Mouse (Mus musculus) embryonic facial prominence, embryonic 11.5 days (tissue): ENCODE results near the gene Xlr5b. TPM values are rescaled to one million over a fixed set of nuclear protein-coding genes. Genes with fewer than 3 reads are reported as not detected.

ENCODE experiments used
- polyA plus RNA-seq: library from polyadenylated mRNA; unstranded; fragments of >200 nt; fragmentation: Nextera tagmentation; extraction: Ambion mirVana; gene quantifications from 2 replicates; pipeline ENCODE4 v1.2.1, GENCODE M21; 2014

The Xlr5b gene
- polyA plus RNA-seq, 1 experiment from 2014 or later: not detected

Other genes starting within 250 kb of the Xlr5b start
- gene Cetn2, start 230.4 kb upstream of the Xlr5b start, polyA plus RNA-seq: 114 and 127 TPM in 2 replicates
- 37.0 and 42.3 TPM in 2 replicates for gene Nsdhl, start 230.2 kb upstream of the Xlr5b start, polyA plus RNA-seq
- 6.5 and 7.0 TPM in 2 replicates for gene Zfp185, start 161.5 kb upstream of the Xlr5b start, polyA plus RNA-seq
- 0.13 TPM in 1 of 2 replicates, not detected in the other for gene Pnma5, start 111.7 kb upstream of the Xlr5b start, polyA plus RNA-seq
- gene Pnma3, start 84.0 kb upstream of the Xlr5b start, polyA plus RNA-seq: 0.11 and 0.22 TPM in 2 replicates
- gene Xlr4a, start 66.3 kb upstream of the Xlr5b start, polyA plus RNA-seq: 0.83 and 1.0 TPM in 2 replicates
- 3.5 and 5.0 TPM in 2 replicates for gene Xlr3a, start 51.7 kb upstream of the Xlr5b start, polyA plus RNA-seq
- not detected in 2 replicates for gene Gm14685, start 31.7 kb upstream of the Xlr5b start, polyA plus RNA-seq
- gene DXBay18, start 654 bp downstream of the Xlr5b start, polyA plus RNA-seq: not detected in 2 replicates
- gene Spin2d, start 28.2 kb downstream of the Xlr5b start, polyA plus RNA-seq: not detected in 2 replicates
- 13.0 and 13.8 TPM in 2 replicates for gene Xlr3b, start 43.4 kb downstream of the Xlr5b start, polyA plus RNA-seq
- 1.1 TPM in 1 of 2 replicates, not detected in the other for gene Xlr4b, start 65.5 kb downstream of the Xlr5b start, polyA plus RNA-seq
- 8.6 and 9.4 TPM in 2 replicates for gene F8a, start 79.5 kb downstream of the Xlr5b start, polyA plus RNA-seq
- gene Xlr4c, start 94.3 kb downstream of the Xlr5b start, polyA plus RNA-seq: not detected in 2 replicates
- gene Xlr3c, start 116.6 kb downstream of the Xlr5b start, polyA plus RNA-seq: 0.55 TPM in 1 of 2 replicates, not detected in the other
- not detected in 2 replicates for gene Xlr5a, start 144.2 kb downstream of the Xlr5b start, polyA plus RNA-seq
- gene Xlr5c, start 144.2 kb downstream of the Xlr5b start, polyA plus RNA-seq: not detected in 2 replicates
- gene Gm45015, start 188.0 kb downstream of the Xlr5b start, polyA plus RNA-seq: not detected in 2 replicates
- 20.2 and 20.3 TPM in 2 replicates for gene Zfp275, start 193.8 kb downstream of the Xlr5b start, polyA plus RNA-seq
- not detected in 2 replicates for gene Gm18336, start 249.9 kb downstream of the Xlr5b start, polyA plus RNA-seq